Mouse (Mus musculus) urinary bladder, postnatal 14 days (tissue): ENCODE results near the gene Ppp1r3e.

Experiments
- DNase-seq: peaks from one replicate; pipeline ENCODE4 v3.0.0; 2021; ENCODE audit warnings: low spot score

Ppp1r3e gene

DNA sequence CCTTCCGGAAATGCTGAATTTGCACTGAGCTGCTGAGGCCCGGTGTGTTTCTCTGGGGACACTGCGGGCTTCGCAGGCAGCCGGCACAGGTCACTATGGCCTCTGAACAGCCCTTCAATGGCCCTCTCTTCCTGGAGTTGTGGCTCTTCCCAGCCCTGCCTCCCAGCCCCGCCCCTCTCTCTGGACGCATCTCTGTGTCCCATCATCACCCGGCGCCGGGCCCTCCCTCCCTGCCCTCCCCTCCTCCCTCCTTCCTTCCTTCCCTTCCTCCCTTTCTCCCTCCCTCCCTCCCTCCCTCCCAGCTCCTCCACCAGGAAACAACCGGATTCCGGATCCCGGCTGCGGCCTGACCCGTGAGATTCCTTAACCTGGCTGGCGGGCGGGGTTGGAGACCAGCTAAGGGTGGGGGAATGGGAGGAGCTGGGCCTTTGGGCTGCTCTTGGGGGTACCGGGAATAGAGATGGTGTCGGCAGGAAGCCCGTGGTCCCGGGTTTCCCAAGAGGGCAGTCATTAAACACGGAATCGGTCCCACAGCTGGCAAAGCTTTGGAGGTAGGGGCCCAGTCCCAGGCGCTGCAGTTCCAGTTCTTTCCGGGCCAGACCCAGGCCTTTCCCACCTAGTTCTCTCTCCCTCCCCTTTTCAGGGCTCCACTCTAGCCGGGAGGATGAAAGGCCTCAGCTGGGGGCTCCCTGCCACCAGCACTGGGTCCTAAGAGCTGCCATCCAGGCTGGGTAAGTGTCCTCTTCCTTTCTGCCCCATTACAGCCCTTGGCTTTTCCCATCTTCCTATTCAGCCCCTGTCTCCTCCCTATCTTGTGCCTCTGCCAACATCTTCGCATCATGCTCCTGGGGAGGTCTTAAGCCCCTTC lies 6.0 kb upstream of the Ppp1r3e start, which contains the start of the genes Bcl2l2 and Gm20521:
TSS of gene Bcl2l2 (plus strand) at position 224 of the 868 bp plus-strand sequence.
TSS of gene Gm20521 (plus strand) at position 288 of the 868 bp plus-strand sequence.
- DNase-seq = peak; percentile 86

DNA sequence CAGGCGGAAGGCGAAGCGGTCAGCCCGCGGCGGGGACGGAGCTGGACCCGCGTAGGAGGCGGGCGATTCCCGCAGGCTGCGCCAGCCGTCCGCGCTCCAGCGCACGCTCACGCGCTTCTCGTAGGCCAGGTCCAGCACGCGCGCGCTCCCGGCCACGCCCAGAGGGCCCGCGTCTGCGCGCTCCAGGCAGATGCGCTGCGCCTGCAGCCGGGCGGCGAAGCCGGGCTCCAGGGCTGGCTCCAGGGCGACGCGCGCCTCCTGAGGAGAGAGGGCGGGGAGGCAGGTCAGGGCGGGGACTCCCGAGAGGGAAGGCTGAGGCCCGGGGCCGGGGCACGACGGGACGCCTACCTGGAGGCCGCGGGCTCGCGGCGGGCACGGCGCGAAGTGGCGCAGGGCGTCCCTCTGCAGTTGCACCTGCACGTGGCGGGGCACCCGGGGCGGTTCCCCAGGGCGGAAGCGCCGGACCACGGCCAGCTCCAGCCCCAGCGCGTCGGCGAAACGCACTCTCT lies 757 bp downstream of the Ppp1r3e start:
- peak; percentile 90 for DNase-seq

DNA sequence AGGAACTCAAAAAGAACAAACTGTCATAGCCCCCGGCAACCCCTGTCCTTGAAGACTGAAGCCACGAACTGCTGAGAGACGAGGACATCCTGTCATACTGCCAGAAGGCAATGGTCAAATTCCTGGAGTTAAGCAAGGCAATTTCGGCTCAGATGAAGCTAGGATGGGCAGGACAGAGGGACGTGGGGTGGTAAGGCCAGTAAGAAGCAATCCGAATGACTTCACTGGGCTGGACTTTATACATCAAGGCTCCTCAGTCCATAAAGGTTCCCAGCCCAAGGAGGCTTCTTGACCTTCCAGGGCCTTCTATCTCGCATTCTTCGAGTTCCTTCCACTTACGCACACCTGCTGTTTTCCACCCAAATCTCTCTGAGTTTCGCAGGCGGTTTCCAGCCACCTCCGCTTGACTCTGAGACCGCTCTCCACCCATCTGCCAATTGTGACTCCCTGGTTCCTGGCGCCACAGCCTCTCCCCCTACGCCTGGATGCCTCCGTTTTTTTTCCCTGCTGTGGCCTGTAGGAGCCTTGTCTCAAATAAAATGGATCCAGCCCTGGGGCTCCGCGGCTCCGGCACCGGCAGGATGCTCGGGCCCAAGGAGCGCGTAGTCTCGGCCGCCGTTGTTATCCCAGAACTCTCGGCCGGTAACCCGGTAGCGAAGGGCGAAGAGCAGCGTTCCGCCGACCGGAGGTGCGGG lies 1.4 kb downstream of the Ppp1r3e start:
- DNase-seq = no peak

DNA sequence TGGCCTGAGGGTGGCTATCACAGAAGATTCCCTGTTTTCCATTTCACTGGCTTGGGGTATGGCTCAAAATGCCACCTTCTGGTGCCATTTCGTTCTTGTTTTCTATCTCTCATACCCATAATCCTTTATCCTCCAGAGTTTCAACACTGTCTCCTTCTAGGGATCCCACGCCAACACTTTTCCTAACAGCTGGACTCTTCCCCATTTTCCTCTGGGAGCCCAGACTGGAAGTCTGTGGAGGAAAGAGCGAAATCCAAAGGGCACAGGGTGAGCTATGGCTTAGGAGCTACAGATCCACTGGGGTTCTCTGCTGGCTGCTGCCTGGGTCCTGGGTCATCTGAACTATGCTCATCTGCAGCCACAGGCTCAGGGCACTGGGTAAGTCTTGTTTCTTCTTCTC lies 3.2 kb downstream of the Ppp1r3e start:
- DNase-seq = no peak

DNA sequence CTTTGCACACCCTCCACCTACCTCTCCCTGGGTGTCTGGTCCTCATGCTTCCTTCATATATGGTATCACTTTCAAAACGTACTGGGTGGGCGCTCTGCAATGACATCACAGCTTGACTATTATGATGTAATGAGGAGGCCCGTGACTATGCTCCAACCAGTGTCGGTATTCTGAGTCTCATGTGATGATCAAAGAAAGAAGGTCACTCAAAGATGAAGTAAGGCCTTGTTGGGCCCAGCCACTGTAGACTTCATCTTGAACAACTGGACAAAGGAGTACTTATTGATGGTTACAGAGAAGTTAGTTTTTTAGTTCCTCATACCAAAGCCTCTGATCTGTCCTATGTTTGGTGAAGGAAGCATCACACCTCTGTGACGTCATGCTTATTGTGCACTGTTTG lies 6.5 kb downstream of the Ppp1r3e start, which contains the start of gene Homez:
TSS of gene Homez (minus strand) at position 101 of the 400 bp plus-strand sequence.
- no peak for DNase-seq

DNA sequence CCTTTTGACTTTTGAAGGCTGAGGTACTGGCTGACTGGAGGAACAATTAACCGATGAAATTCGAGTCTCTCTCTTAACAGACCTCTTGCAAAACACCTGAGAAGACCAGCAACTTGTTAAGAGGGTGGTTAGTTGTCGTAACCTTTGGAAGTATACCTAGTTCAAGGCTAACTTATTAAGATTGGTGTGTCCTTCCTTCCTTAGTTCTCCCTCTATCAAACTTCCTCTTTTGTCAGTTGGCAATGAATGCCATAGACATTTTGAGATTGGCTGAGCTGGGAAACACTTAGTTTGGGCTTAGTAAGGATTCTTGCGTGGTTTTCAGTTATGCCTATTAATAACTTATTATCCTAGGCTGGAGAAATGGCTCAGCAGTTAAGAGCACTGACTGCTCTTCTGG lies 9.3 kb downstream of the Ppp1r3e start:
- no peak for DNase-seq

DNA sequence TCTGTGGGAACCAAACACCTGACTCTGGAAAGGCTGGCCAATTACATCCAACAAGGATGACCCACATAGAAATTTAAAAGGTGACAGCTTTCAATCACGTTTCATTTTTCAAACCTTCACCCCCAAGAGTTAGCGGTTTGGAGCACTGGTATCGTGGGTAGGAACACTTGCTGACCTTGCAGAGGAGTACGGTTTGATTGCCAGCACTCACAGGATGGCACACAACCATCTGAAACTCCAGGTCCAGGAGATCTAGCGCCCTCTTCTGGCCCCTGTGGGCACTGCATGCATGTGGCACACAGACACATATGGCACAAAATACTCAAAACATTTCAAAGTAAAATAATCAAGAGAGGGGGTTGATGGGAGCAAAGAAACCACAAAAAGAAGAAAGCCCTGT lies 10.4 kb downstream of the Ppp1r3e start:
- DNase-seq = no peak

DNA sequence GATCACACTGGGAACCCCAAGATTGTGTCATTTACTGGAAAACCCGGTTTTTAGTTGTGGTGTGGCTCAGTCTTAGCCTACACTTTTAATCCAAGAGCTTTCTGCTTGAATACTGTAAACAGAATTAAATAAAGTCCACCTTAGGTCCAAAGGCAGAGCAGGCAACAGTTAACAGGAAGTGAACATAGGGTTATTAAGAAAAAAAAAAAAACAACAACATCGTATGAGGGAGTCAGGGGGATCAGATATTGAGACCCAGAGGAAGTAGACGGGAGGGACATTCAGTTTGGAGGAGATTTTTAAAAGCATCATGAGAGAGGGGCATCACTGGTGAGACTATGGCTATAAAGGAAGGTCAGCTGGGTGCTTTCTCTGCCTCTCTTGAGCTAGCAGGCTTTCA lies 11.1 kb downstream of the Ppp1r3e start:
- no peak for DNase-seq

DNA sequence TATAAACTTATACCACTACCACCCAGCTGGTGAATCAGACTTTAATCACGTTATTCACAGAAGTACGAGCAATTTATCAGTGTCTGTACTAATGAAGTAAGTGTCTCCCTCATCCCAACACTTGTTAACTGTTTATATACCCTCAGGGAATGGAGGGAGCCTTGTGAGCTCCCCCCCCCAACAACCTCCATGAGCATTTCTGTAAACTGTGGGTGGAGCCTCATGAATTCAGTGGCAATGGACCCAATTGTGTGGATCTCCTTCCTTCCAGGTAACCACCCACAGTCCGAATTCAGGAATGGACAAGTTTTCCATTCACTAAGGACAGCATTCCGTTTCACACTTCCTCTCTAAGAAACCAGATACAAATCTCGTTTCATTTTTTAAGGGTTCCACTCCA lies 11.7 kb downstream of the Ppp1r3e start:
- no peak for DNase-seq

DNA sequence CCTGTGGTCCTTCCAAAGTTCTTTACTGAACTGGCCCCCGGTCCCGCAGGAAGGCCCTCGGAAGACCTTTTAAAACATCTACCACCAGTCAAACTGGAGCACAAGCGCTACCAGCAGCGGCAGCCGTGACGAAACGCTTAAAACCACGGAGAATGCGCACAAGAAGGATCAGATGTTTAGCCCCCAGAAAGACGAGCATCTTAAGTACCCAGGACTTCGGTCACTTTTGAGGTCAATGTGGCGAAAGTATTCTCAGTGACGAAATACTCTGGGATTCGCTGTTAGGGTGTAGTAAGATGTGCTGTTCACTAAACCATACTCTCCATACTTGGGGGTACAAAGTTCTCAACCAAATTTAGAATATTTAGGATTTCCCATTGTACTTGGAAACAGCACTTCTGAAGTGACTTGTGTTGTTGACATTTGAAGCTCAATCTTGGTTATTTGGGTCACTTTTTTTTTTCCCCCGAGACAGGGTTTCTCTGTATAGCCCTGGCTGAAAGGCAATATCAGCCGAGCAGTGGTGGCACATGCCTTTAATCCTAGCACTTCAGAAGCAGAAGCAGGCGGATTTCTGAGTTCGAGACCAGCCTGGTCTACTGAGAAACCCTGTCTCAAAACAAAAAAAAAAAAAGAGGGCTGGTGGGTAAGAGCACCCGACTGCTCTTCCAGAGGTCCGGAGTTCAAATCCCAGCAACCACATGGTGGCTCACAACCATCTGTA lies 12.9 kb downstream of the Ppp1r3e start:
- DNase-seq = no peak

DNA sequence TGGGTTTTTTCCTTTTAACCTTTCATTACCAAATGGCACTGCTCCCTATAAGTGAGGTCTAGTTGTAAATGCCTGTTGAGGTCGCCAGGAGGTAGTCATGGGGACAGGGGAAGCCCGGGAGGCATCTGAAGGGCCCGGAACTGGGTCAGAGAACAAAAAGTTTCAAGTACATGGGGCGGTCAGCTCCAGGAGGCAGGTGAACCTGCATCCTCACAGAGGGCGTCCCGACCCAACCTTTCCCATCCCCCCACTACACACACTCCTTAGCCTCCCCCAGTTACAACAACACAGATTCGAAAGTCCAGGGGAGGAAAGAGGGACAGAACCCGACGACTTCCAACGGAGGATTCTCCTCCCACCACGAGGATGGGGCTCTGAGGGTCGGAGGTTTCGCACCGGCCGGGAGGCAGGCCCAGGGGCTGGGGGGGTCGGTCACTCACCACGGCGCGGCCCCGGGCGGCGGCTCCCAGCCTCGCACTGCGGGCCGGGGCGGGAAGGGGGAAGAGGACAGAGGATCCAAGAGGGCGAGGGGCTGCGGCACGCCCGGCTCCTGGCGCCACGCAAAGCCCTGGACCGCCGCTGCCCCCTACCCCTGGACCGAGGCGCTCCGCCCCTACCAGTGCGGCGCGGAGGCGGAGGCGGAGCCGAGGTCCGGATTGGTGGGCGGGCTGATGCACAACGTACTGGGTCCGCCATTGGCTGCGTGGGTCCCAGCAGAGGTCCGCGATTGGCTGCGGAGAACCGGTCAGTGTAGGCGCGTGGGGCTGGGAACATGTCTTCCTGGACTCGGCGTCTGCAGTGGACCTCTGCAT lies 13.6 kb downstream of the Ppp1r3e start:
- DNase-seq = peak; percentile 94

DNA sequence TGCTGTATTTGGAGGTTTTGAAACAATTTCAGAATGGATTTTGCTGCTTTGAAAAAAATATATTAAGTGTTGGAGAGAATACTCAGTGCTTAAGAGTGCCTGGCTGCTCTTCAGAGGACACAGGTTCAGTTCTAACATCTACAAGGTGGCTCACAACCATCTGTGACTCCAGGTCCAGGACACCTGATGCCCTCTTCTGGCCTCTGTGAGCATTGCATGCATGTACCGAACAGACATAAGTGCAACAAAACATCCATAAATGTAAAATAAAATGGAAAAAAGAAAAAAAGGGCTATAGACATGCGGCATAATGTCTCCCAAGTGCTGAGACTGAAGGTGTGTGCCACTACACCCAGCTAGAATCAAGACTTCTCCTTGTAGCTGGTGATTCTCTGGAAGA lies 16.8 kb downstream of the Ppp1r3e start:
- DNase-seq = peak; percentile 70

DNA sequence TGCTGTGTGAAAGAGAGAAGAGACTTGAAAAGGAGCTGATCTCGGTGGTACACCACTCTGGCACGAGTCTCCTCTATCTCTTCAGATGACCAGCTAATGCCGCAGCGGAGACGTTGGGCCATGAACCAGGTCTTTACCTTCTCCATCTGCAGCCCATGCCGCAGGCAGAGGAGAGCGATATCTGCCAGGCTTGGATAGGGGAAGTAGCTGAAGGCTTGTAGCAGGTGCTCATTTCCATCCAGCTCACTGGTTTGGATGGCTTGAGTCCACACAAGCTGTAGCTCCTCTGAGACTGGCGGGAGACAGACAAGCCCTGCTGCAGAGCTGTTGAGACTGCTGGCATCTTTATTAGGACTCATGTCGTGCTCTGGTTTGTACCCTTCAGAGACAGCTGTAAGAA lies 19.5 kb downstream of the Ppp1r3e start:
- DNase-seq = no peak

DNA sequence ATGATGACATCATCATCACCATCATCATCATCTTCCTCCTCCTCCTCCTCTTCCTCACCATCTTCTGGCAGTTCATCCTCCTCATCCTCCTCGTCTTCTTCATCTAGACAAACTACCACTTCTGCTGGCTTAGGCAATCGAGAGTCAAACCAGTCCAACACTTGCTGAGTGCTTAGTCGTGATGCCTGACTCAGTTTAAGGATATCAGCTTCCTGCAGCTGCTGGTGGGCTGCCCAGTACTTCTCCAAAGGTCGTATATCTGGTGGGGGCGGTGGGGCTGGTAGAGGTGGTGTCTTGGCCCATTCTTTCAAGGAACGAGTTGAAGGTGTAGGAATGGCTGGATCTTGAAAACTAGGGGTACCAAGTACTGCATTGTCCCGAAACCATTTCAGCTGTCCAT lies 20.6 kb downstream of the Ppp1r3e start:
- DNase-seq = no peak

DNA sequence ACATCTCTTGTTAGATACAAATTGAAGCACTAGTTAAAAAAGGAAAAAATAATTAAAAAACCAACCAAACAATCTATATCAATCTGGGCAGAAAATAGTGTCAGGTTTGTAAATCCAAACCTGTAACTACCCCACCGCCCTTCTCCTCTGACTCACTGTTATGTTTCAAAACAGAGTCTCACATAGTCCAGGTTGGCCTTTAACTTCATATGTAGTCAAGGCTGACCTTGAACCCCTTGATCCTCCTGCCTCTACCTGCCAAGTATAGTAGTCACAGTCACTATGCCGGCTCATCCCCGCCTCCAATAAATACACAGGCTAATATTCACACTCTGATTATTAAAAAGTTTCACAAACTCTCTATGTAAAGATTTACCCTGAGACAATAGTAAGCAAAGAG lies 21.6 kb downstream of the Ppp1r3e start:
- DNase-seq = no peak

DNA sequence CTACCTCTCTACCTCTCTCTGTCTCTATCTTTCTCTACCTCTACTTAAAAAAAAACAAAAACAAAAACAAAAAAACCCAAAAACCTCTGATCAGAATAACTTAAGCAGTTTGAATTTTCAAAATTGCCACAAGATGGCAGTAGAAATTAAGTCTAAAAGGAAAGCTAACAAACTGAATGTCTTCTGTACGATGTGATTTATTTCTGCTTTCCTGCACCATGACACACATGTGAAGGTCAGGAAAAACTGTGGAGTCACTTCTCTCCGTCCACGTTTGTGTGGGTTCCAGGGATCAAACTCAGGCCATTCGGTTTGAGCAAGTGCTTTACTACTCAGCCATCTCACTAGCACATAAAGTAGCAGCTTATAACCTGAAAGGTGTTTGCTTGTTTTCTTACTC lies 33.9 kb downstream of the Ppp1r3e start:
- DNase-seq = no peak

DNA sequence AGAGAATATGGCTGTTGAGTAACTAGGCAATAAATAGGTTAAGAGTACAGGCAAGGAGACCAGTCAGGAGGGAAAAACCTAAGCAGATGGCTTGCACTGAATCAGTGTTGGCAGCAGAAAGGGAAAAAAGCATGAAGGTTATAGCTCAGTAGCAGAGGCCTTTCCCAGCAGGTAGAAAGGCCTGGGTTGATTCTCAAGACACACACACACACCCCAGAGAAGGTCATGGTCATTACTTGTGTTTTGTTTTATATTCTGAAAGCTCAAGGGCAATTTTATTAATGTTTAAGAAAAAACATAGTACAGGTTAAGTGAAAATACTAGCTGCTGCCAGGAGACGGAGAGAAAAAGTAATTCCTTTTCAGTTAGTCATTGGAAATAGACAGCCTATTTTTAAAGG lies 53.6 kb downstream of the Ppp1r3e start:
- no peak for DNase-seq
